8 mouse cellular contexts compared by ENCODE assay signal in genomic region chr7:109615601-109616000, GRCm38 (mm10).
DNase-seq lines count a peak whose midpoint lies in the region; ATAC-seq lines count a peak whose summit lies in the region.

No protein-coding gene starts in this region.

- peak overlapping the region; percentile 43 for H3K4me3 ChIP-seq in heart, embryonic 11.5 days (ENCODE audit: low read depth, low read length)
- peak overlapping the region; percentile 32 for H3K4me3 ChIP-seq in embryonic facial prominence, embryonic 12.5 days
- peak overlapping the region; percentile 35 for H3K4me3 ChIP-seq in hindbrain, embryonic 12.5 days
- H3K4me3 ChIP-seq in midbrain, embryonic 11.5 days (ENCODE audit: low read depth, low read length), result peak overlapping the region; percentile 37

- intact Hi-C loops in heart, postnatal 14 days (cut with DNase I), result no loop called here

- no peak for ATAC-seq in heart, embryonic 11.5 days (replicated peaks; ENCODE audit: insufficient number of reproducible peaks, low FRiP score, low TSS enrichment)
- no peak for ATAC-seq in embryonic facial prominence, embryonic 12.5 days (ENCODE audit: insufficient number of reproducible peaks, insufficient read depth, low FRiP score, low TSS enrichment)
- ATAC-seq in hindbrain, embryonic 12.5 days (ENCODE audit: low FRiP score), result no peak
- ATAC-seq in midbrain, embryonic 11.5 days (ENCODE audit: low FRiP score), result no peak

- H3K27ac ChIP-seq in heart, embryonic 11.5 days (ENCODE audit: low read depth, low read length), result peak overlapping the region; percentile 89
- peak overlapping the region; percentile 83 for H3K27ac ChIP-seq in embryonic facial prominence, embryonic 12.5 days
- peak overlapping the region; percentile 87 for H3K27ac ChIP-seq in hindbrain, embryonic 12.5 days
- H3K27ac ChIP-seq in midbrain, embryonic 11.5 days (ENCODE audit: low read depth, low read length), result peak overlapping the region; percentile 84

- H3K9me3 ChIP-seq in heart, embryonic 11.5 days (replicated peaks; ENCODE audit: control insufficient read depth, low read length), result no peaks in the 10 kb centered on the region
- H3K9me3 ChIP-seq in embryonic facial prominence, embryonic 12.5 days, result no peaks in the 10 kb centered on the region
- H3K9me3 ChIP-seq in hindbrain, embryonic 12.5 days (replicated peaks), result no peaks in the 10 kb centered on the region
- H3K9me3 ChIP-seq in midbrain, embryonic 11.5 days (ENCODE audit: control insufficient read depth, low read length), result no peaks in the 10 kb centered on the region

- no peaks in the 10 kb centered on the region for H3K36me3 ChIP-seq in heart, embryonic 11.5 days (ENCODE audit: control insufficient read depth, insufficient read depth, low read length)
- H3K36me3 ChIP-seq in embryonic facial prominence, embryonic 12.5 days, result no peaks in the 10 kb centered on the region
- H3K36me3 ChIP-seq in hindbrain, embryonic 12.5 days, result no peaks in the 10 kb centered on the region
- H3K36me3 ChIP-seq in midbrain, embryonic 11.5 days (ENCODE audit: control insufficient read depth, insufficient read depth, low read length), result no peaks in the 10 kb centered on the region

- H3K4me1 ChIP-seq in heart, embryonic 11.5 days (ENCODE audit: control insufficient read depth, insufficient read depth, low read length), result peaks cover 63% of the 10 kb centered on the region
- H3K4me1 ChIP-seq in embryonic facial prominence, embryonic 12.5 days, result peaks cover 48% of the 10 kb centered on the region
- peaks cover 62% of the 10 kb centered on the region for H3K4me1 ChIP-seq in hindbrain, embryonic 12.5 days
- peaks cover 44% of the 10 kb centered on the region for H3K4me1 ChIP-seq in midbrain, embryonic 11.5 days (ENCODE audit: control insufficient read depth, insufficient read depth, low read length)

- H3K9ac ChIP-seq in heart, embryonic 11.5 days (ENCODE audit: low read depth, low read length), result peak overlapping the region; percentile 68; the same call in 1 of the 2 replicates
- H3K9ac ChIP-seq in embryonic facial prominence, embryonic 12.5 days, result no peak overlapping the region
- 0 out of 2 replicates have a peak overlapping the region, but pooled peaks have one; percentile 59 for H3K9ac ChIP-seq in hindbrain, embryonic 12.5 days
- peak overlapping the region; percentile 62 for H3K9ac ChIP-seq in midbrain, embryonic 11.5 days (ENCODE audit: low read length)

- no peak for DNase-seq in heart, postnatal 14 days
- no peak for DNase-seq in midbrain, embryonic 11.5 days (ENCODE audit: low spot score, missing footprints)
- DNase-seq in spleen, adult 18-20 months, result no peak
- DNase-seq in yolk sac, embryonic 10.5 days (ENCODE audit: low spot score), result no peak
- no peak for DNase-seq in frontal cortex, postnatal 10 days (ENCODE audit: low spot score in 2 of 2)

- peak overlapping the region; percentile 85 for H3K4me2 ChIP-seq in heart, embryonic 11.5 days
- peak overlapping the region; percentile 59 for H3K4me2 ChIP-seq in embryonic facial prominence, embryonic 12.5 days (replicated peaks)
- H3K4me2 ChIP-seq in hindbrain, embryonic 12.5 days (replicated peaks), result peak overlapping the region; percentile 69
- H3K4me2 ChIP-seq in midbrain, embryonic 11.5 days, result peak overlapping the region; percentile 59

- H3K27me3 ChIP-seq in heart, embryonic 11.5 days (ENCODE audit: control insufficient read depth, insufficient read depth, low read length), result no peaks in the 10 kb centered on the region
- no peaks in the 10 kb centered on the region for H3K27me3 ChIP-seq in embryonic facial prominence, embryonic 12.5 days
- H3K27me3 ChIP-seq in hindbrain, embryonic 12.5 days, result no peaks in the 10 kb centered on the region
- H3K27me3 ChIP-seq in midbrain, embryonic 11.5 days (ENCODE audit: control insufficient read depth, insufficient read depth, low read length), result no peaks in the 10 kb centered on the region

- 23% methylated on average over 4 of the region's 4 CpGs for WGBS in heart, embryonic 11.5 days (ENCODE audit: insufficient replicate concordance)
- WGBS in embryonic facial prominence, embryonic 12.5 days, result 28% methylated on average over 4 of the region's 4 CpGs
- WGBS in hindbrain, embryonic 12.5 days, result 34% methylated on average over 4 of the region's 4 CpGs
- 23% methylated on average over 4 of the region's 4 CpGs for whole genome bisulfite sequencing in midbrain, embryonic 11.5 days
